Mouse (Mus musculus) E14TG2a.4 (cell line): ENCODE measurements around the gene Zmynd8.

Source experiments
- CTCF ChIP-seq: conservative IDR thresholded peaks from 2 replicates; pipeline ENCODE4 v1.5.1; 2014; ENCODE audit warnings: low read length
- POU5F1 ChIP-seq: IDR thresholded peaks from 2 replicates; pipeline ENCODE4 v1.6.1; 2014; ENCODE audit warnings: low read length, borderline replicate concordance

- TF ChIP-seq CTCF: no peak
- no peak for TF ChIP-seq POU5F1
Observed at GRCm38 (mm10) chr2:165831637-165832289, 67.1 kb downstream of the Zmynd8 start.
